Mouse (Mus musculus) G1E (cell line): ENCODE results near the gene 6430571L13Rik. TPM values are rescaled to one million over a fixed set of nuclear protein-coding genes. Genes with fewer than 3 reads are reported as not detected.

Experiments used
- ATAC-seq: 2 replicates; pipeline ENCODE4 v1.8.0; 2016; ENCODE audit warnings: mild to moderate bottlenecking; ENCODE audit not compliant: insufficient number of reproducible peaks, poor library complexity, low FRiP score, severe bottlenecking; ENCODE audit errors: extremely low read depth
- DNase-seq: peaks from one replicate; pipeline ENCODE4 v3.0.0; 2012; ENCODE audit warnings: low spot score
- H3K27me3 ChIP-seq: 2 replicates; pipeline ENCODE4 v1.6.1; 2012; ENCODE audit warnings: mild to moderate bottlenecking, low read length, inconsistent platforms; ENCODE audit not compliant: insufficient read depth
- H3K36me3 ChIP-seq: replicated peaks from 2 replicates; pipeline ENCODE3; 2012; ENCODE audit warnings: mild to moderate bottlenecking, inconsistent platforms
- H3K4me1 ChIP-seq: 2 replicates; pipeline ENCODE4 v1.6.1; 2012; ENCODE audit warnings: low read depth, low read length, inconsistent platforms, mixed read lengths; ENCODE audit not compliant: insufficient read depth
- H3K4me3 ChIP-seq: 2 replicates; pipeline ENCODE4 v1.5.1; 2012; ENCODE audit warnings: low read depth, mild to moderate bottlenecking, inconsistent platforms, low read length, moderate library complexity, mixed read lengths
- H3K9me3 ChIP-seq: replicated peaks from 2 replicates; pipeline ENCODE4 v1.6.1; 2012; ENCODE audit warnings: inconsistent platforms
- CTCF ChIP-seq: IDR thresholded peaks from 2 replicates; pipeline ENCODE4 v1.5.1; 2012; ENCODE audit warnings: low read depth, low read length, inconsistent platforms, mixed read lengths
- GATA1 ChIP-seq: IDR thresholded peaks from 2 replicates; pipeline ENCODE4 v1.6.1; 2012; ENCODE audit warnings: borderline replicate concordance, low read length, inconsistent platforms, mixed read lengths
- GATA2 ChIP-seq: IDR thresholded peaks from 2 replicates; pipeline ENCODE4 v1.6.1; 2012; ENCODE audit warnings: low read depth, low read length, inconsistent platforms, borderline replicate concordance
- POLR2AphosphoS5 ChIP-seq: IDR thresholded peaks from 2 replicates; pipeline ENCODE4 v1.6.1; 2012; ENCODE audit warnings: low read depth, low read length, inconsistent platforms; ENCODE audit not compliant: insufficient replicate concordance
- TAL1 ChIP-seq: conservative IDR thresholded peaks from 2 replicates; pipeline ENCODE4 v1.6.1; 2012; ENCODE audit warnings: low read depth, low read length, inconsistent platforms, mixed read lengths
- polyA plus RNA-seq: library from polyadenylated mRNA; stranded (reverse); fragments of >175 nt; gene quantifications from 2 replicates; pipeline ENCODE4 v1.2.3, GENCODE M21; 2012
- total RNA-seq, 2 experiments: library from RNA; stranded (forward) in 1 of 2; stranded (reverse) in 1 of 2; fragments of 200-1000 nt in 1 of 2; fragments of >200 nt in 1 of 2; fragmentation: Nextera tagmentation in 1 of 2; gene quantifications; 2 replicates each; pipeline ENCODE4 v1.2.3; 2014 to 2017

Gene 6430571L13Rik
- total and polyA plus RNA-seq, 3 experiments = 0.29 to 0.76 TPM; not detected in 1

GRCm38 (mm10) chr9:107400666-107401285 lies 60.4 kb downstream of the 6430571L13Rik start:
- peaks cover 52% of the 10 kb centered on the region for H3K27me3 ChIP-seq
- no peak overlapping the region for H3K4me3 ChIP-seq
- no peaks in the 10 kb centered on the region for H3K4me1 ChIP-seq
- no peaks in the 10 kb centered on the region for H3K36me3 ChIP-seq
- H3K9me3 ChIP-seq = no peaks in the 10 kb centered on the region
- TF ChIP-seq TAL1 (no peak), CTCF (no peak), GATA1 (no peak), GATA2 (no peak), POLR2AphosphoS5 (no peak)
- DNase-seq (no peak), ATAC-seq (no peak)

Other genes starting within 250 kb of the 6430571L13Rik start
- not detected in 2 replicates for gene Dock3, start 108.7 kb upstream of the 6430571L13Rik start, total RNA-seq (2014; fragmentation: Nextera tagmentation)
- gene Dock3, start 108.7 kb upstream of the 6430571L13Rik start, total RNA-seq (2017) = 0.33 and 0.46 TPM in 2 replicates
- not detected in 2 replicates for gene Dock3, start 108.7 kb upstream of the 6430571L13Rik start, polyA plus RNA-seq
- 41.5 and 66.3 TPM in 2 replicates for gene Mapkapk3, start 50.7 kb upstream of the 6430571L13Rik start, total RNA-seq (2014; fragmentation: Nextera tagmentation)
- 99.8 and 115 TPM in 2 replicates for gene Mapkapk3, start 50.7 kb upstream of the 6430571L13Rik start, total RNA-seq (2017)
- 60.1 and 72.6 TPM in 2 replicates for gene Mapkapk3, start 50.7 kb upstream of the 6430571L13Rik start, polyA plus RNA-seq
- gene Cish, start 44.6 kb upstream of the 6430571L13Rik start, total RNA-seq (2014; fragmentation: Nextera tagmentation) = 106 TPM in 2 replicates
- 22.1 and 24.7 TPM in 2 replicates for gene Cish, start 44.6 kb upstream of the 6430571L13Rik start, total RNA-seq (2017)
- 151 and 158 TPM in 2 replicates for gene Cish, start 44.6 kb upstream of the 6430571L13Rik start, polyA plus RNA-seq
- gene Hemk1, start 2.3 kb upstream of the 6430571L13Rik start, total RNA-seq (2014; fragmentation: Nextera tagmentation) = 29.6 and 42.6 TPM in 2 replicates
- 35.6 and 48.6 TPM in 2 replicates for gene Hemk1, start 2.3 kb upstream of the 6430571L13Rik start, total RNA-seq (2017)
- gene Hemk1, start 2.3 kb upstream of the 6430571L13Rik start, polyA plus RNA-seq = 9.4 and 11.0 TPM in 2 replicates
- not detected in 2 replicates for gene Cacna2d2, start 59.0 kb downstream of the 6430571L13Rik start, total RNA-seq (2014; fragmentation: Nextera tagmentation)
- 0.05 and 0.06 TPM in 2 replicates for gene Cacna2d2, start 59.0 kb downstream of the 6430571L13Rik start, total RNA-seq (2017)
- gene Cacna2d2, start 59.0 kb downstream of the 6430571L13Rik start, polyA plus RNA-seq = 0.09 TPM in 1 of 2 replicates, not detected in the other
- 20.5 and 22.1 TPM in 2 replicates for gene Tmem115, start 193.3 kb downstream of the 6430571L13Rik start, total RNA-seq (2014; fragmentation: Nextera tagmentation)
- gene Tmem115, start 193.3 kb downstream of the 6430571L13Rik start, total RNA-seq (2017) = 16.6 and 18.0 TPM in 2 replicates
- 23.2 and 27.1 TPM in 2 replicates for gene Tmem115, start 193.3 kb downstream of the 6430571L13Rik start, polyA plus RNA-seq
- 1.9 TPM in 1 of 2 replicates, not detected in the other for gene Cyb561d2, start 201.6 kb downstream of the 6430571L13Rik start, total RNA-seq (2014; fragmentation: Nextera tagmentation)
- 23.1 and 30.2 TPM in 2 replicates for gene Cyb561d2, start 201.6 kb downstream of the 6430571L13Rik start, total RNA-seq (2017)
- gene Cyb561d2, start 201.6 kb downstream of the 6430571L13Rik start, polyA plus RNA-seq = 10.6 and 11.7 TPM in 2 replicates
- gene Nprl2, start 201.6 kb downstream of the 6430571L13Rik start, total RNA-seq (2014; fragmentation: Nextera tagmentation) = 16.3 and 22.6 TPM in 2 replicates
- gene Nprl2, start 201.6 kb downstream of the 6430571L13Rik start, total RNA-seq (2017) = 18.4 and 35.0 TPM in 2 replicates
- 1.4 and 1.7 TPM in 2 replicates for gene Nprl2, start 201.6 kb downstream of the 6430571L13Rik start, polyA plus RNA-seq
- gene Zmynd10, start 206.7 kb downstream of the 6430571L13Rik start, total RNA-seq (2014; fragmentation: Nextera tagmentation) = 1.1 TPM in 1 of 2 replicates, not detected in the other
- gene Zmynd10, start 206.7 kb downstream of the 6430571L13Rik start, total RNA-seq (2017) = 6.2 and 7.3 TPM in 2 replicates
- gene Zmynd10, start 206.7 kb downstream of the 6430571L13Rik start, polyA plus RNA-seq = 1.1 TPM in 2 replicates
- gene Rassf1, start 211.0 kb downstream of the 6430571L13Rik start, total RNA-seq (2014; fragmentation: Nextera tagmentation) = 15.4 and 19.4 TPM in 2 replicates
- gene Rassf1, start 211.0 kb downstream of the 6430571L13Rik start, total RNA-seq (2017) = 29.5 and 35.4 TPM in 2 replicates
- gene Rassf1, start 211.0 kb downstream of the 6430571L13Rik start, polyA plus RNA-seq = 10.7 and 12.1 TPM in 2 replicates
- gene Tusc2, start 222.7 kb downstream of the 6430571L13Rik start, total RNA-seq (2014; fragmentation: Nextera tagmentation) = 30.4 and 33.1 TPM in 2 replicates
- gene Tusc2, start 222.7 kb downstream of the 6430571L13Rik start, total RNA-seq (2017) = 16.0 and 21.3 TPM in 2 replicates
- gene Tusc2, start 222.7 kb downstream of the 6430571L13Rik start, polyA plus RNA-seq = 24.4 and 45.3 TPM in 2 replicates
- gene Hyal2, start 227.3 kb downstream of the 6430571L13Rik start, total RNA-seq (2014; fragmentation: Nextera tagmentation) = 11.7 and 16.8 TPM in 2 replicates
- 4.2 and 5.5 TPM in 2 replicates for gene Hyal2, start 227.3 kb downstream of the 6430571L13Rik start, total RNA-seq (2017)
- 28.9 and 33.9 TPM in 2 replicates for gene Hyal2, start 227.3 kb downstream of the 6430571L13Rik start, polyA plus RNA-seq
- gene Hyal1, start 236.3 kb downstream of the 6430571L13Rik start, total RNA-seq (2014; fragmentation: Nextera tagmentation) = 6.6 and 7.3 TPM in 2 replicates
- 1.9 and 2.3 TPM in 2 replicates for gene Hyal1, start 236.3 kb downstream of the 6430571L13Rik start, total RNA-seq (2017)
- 1.4 and 2.2 TPM in 2 replicates for gene Hyal1, start 236.3 kb downstream of the 6430571L13Rik start, polyA plus RNA-seq
- gene Naa80, start 238.3 kb downstream of the 6430571L13Rik start, total RNA-seq (2014; fragmentation: Nextera tagmentation) = 17.1 and 17.4 TPM in 2 replicates
- 13.1 and 14.6 TPM in 2 replicates for gene Naa80, start 238.3 kb downstream of the 6430571L13Rik start, total RNA-seq (2017)
- gene Naa80, start 238.3 kb downstream of the 6430571L13Rik start, polyA plus RNA-seq = 53.5 and 53.8 TPM in 2 replicates
- gene Hyal3, start 240.2 kb downstream of the 6430571L13Rik start, total RNA-seq (2014; fragmentation: Nextera tagmentation) = 4.6 and 7.7 TPM in 2 replicates
- gene Hyal3, start 240.2 kb downstream of the 6430571L13Rik start, total RNA-seq (2017) = 1.1 and 1.4 TPM in 2 replicates
- gene Hyal3, start 240.2 kb downstream of the 6430571L13Rik start, polyA plus RNA-seq = 0.29 and 0.53 TPM in 2 replicates
- gene Ifrd2, start 247.0 kb downstream of the 6430571L13Rik start, total RNA-seq (2014; fragmentation: Nextera tagmentation) = 178 and 183 TPM in 2 replicates
- 76.0 and 76.7 TPM in 2 replicates for gene Ifrd2, start 247.0 kb downstream of the 6430571L13Rik start, total RNA-seq (2017)
- gene Ifrd2, start 247.0 kb downstream of the 6430571L13Rik start, polyA plus RNA-seq = 153 and 156 TPM in 2 replicates